Mouse (Mus musculus) liver, adult (tissue): ENCODE data around the gene Srrm3.

Experiments used
- GATA4 ChIP-seq: IDR thresholded peaks from 2 replicates; pipeline ENCODE4 v1.6.1; 2014; ENCODE audit warnings: mild to moderate bottlenecking, low read length; ENCODE audit not compliant: insufficient replicate concordance

Srrm3 gene

GRCm38 (mm10) chr5:135845676-135846320, 39.1 kb downstream of the Srrm3 start:
- TF ChIP-seq GATA4: no peak

- TF ChIP-seq GATA4: no peak
Observed at GRCm38 (mm10) chr5:135847460-135847859, 40.8 kb downstream of the Srrm3 start.

- no peak for TF ChIP-seq GATA4
Observed at GRCm38 (mm10) chr5:135847881-135848280, 41.2 kb downstream of the Srrm3 start.

GRCm38 (mm10) chr5:135851024-135851423, 44.3 kb downstream of the Srrm3 start:
- TF ChIP-seq GATA4: no peak

- TF ChIP-seq GATA4: no peak
Observed at GRCm38 (mm10) chr5:135851481-135851880, 44.8 kb downstream of the Srrm3 start.

GRCm38 (mm10) chr5:135852421-135852820, 45.7 kb downstream of the Srrm3 start:
- TF ChIP-seq GATA4: no peak

- no peak for TF ChIP-seq GATA4
Observed at GRCm38 (mm10) chr5:135853731-135854130, 47.0 kb downstream of the Srrm3 start.

- TF ChIP-seq GATA4: no peak
Observed at GRCm38 (mm10) chr5:135855156-135855555, 48.5 kb downstream of the Srrm3 start.

- no peak for TF ChIP-seq GATA4
Observed at GRCm38 (mm10) chr5:135866662-135867061, 60.0 kb downstream of the Srrm3 start.

GRCm38 (mm10) chr5:135867637-135868593, 61.2 kb downstream of the Srrm3 start:
- no peak for TF ChIP-seq GATA4

GRCm38 (mm10) chr5:135868653-135869052, 62.0 kb downstream of the Srrm3 start:
- TF ChIP-seq GATA4: no peak

- no peak for TF ChIP-seq GATA4
Observed at GRCm38 (mm10) chr5:135869661-135870423, 63.2 kb downstream of the Srrm3 start.

- no peak for TF ChIP-seq GATA4
Observed at GRCm38 (mm10) chr5:135870505-135870904, 63.8 kb downstream of the Srrm3 start.

GRCm38 (mm10) chr5:135872996-135873395, 66.3 kb downstream of the Srrm3 start:
- no peak for TF ChIP-seq GATA4

GRCm38 (mm10) chr5:135873753-135874152, 67.1 kb downstream of the Srrm3 start:
- no peak for TF ChIP-seq GATA4
